Mouse (Mus musculus): Measurements from ENCODE around the gene Tfcp2.
"Not testable (repeated sequence)": the region's sequence is repeated elsewhere in the genome, so short reads cannot be mapped to it uniquely, and the experiment has no call there.

Tfcp2 gene

GRCm38 (mm10) chr15:100488297-100488696 lies 63.5 kb downstream of the Tfcp2 start:
- not testable (repeated sequence) for DNase-seq (ENCODE audit: low read depth, low spot score)

GRCm38 (mm10) chr15:100487050-100487449 lies 64.8 kb downstream of the Tfcp2 start:
- no peak for DNase-seq (ENCODE audit: low read depth, low spot score)

- no peak for DNase-seq (ENCODE audit: low read depth, low spot score)
These were observed 65.4 kb downstream of the Tfcp2 start for GRCm38 (mm10) chr15:100486450-100486849.

GRCm38 (mm10) chr15:100485576-100485975 lies 66.2 kb downstream of the Tfcp2 start:
- no peak for DNase-seq (ENCODE audit: low read depth, low spot score)

GRCm38 (mm10) chr15:100478925-100479324 lies 72.9 kb downstream of the Tfcp2 start:
- DNase-seq (ENCODE audit: low read depth, low spot score), result no peak

- peak; percentile 49 for DNase-seq (ENCODE audit: low read depth, low spot score)
These were observed 73.5 kb downstream of the Tfcp2 start for GRCm38 (mm10) chr15:100478351-100478750.

- DNase-seq (ENCODE audit: low read depth, low spot score), result no peak
These were observed 77.8 kb downstream of the Tfcp2 start for GRCm38 (mm10) chr15:100473926-100474503.

- DNase-seq (ENCODE audit: low read depth, low spot score), result no peak
These were observed 81.8 kb downstream of the Tfcp2 start for GRCm38 (mm10) chr15:100470037-100470436.

GRCm38 (mm10) chr15:100469189-100469545 lies 82.6 kb downstream of the Tfcp2 start:
- DNase-seq (ENCODE audit: low read depth, low spot score), result peak; percentile 33

- DNase-seq (ENCODE audit: low read depth, low spot score), result peak; percentile 93
These were observed 83.3 kb downstream of the Tfcp2 start, which contains the start of gene Letmd1 for GRCm38 (mm10) chr15:100468295-100469188. Gene Letmd1 (plus strand): TSS chr15:100469023.

- DNase-seq (ENCODE audit: low read depth, low spot score), result no peak
These were observed 84.1 kb downstream of the Tfcp2 start for GRCm38 (mm10) chr15:100467738-100468137.

GRCm38 (mm10) chr15:100465432-100465831 lies 86.4 kb downstream of the Tfcp2 start:
- DNase-seq (ENCODE audit: low read depth, low spot score), result peak; percentile 54

GRCm38 (mm10) chr15:100463712-100464111 lies 88.1 kb downstream of the Tfcp2 start:
- DNase-seq (ENCODE audit: low read depth, low spot score), result peak; percentile 84

- no peak for DNase-seq (ENCODE audit: low read depth, low spot score)
These were observed 89.7 kb downstream of the Tfcp2 start for GRCm38 (mm10) chr15:100462086-100462485.

- DNase-seq (ENCODE audit: low read depth, low spot score), result peak; percentile 27
These were observed 90.2 kb downstream of the Tfcp2 start for GRCm38 (mm10) chr15:100461646-100462045.

- DNase-seq (ENCODE audit: low read depth, low spot score), result peak; percentile 87
These were observed 90.9 kb downstream of the Tfcp2 start for GRCm38 (mm10) chr15:100460942-100461341.

- DNase-seq (ENCODE audit: low read depth, low spot score), result peak; percentile 90
These were observed 93.8 kb downstream of the Tfcp2 start for GRCm38 (mm10) chr15:100458055-100458454.

- peak; percentile 93 for DNase-seq (ENCODE audit: low read depth, low spot score)
These were observed 94.5 kb downstream of the Tfcp2 start for GRCm38 (mm10) chr15:100457340-100457739.

GRCm38 (mm10) chr15:100456356-100456991 lies 95.3 kb downstream of the Tfcp2 start:
- DNase-seq (ENCODE audit: low read depth, low spot score), result no peak

- no peak for DNase-seq (ENCODE audit: low read depth, low spot score)
These were observed 99.3 kb downstream of the Tfcp2 start for GRCm38 (mm10) chr15:100452486-100452885.

GRCm38 (mm10) chr15:100451245-100451644 lies 100.6 kb downstream of the Tfcp2 start:
- DNase-seq (ENCODE audit: low read depth, low spot score), result no peak

- DNase-seq (ENCODE audit: low read depth, low spot score), result no peak
These were observed 102.3 kb downstream of the Tfcp2 start for GRCm38 (mm10) chr15:100449495-100449894.
